Mouse (Mus musculus) embryo, embryonic 9.5 days (tissue): ENCODE results near the gene Slc6a4.
A peak's percentile ranks its signal among the peaks of the same experiment; 100 is the strongest.

Source experiments
- DNase-seq: peaks from one replicate; pipeline ENCODE4 v3.0.0-alpha.2; 2017; ENCODE audit errors: extremely low spot score

Slc6a4 gene

DNA sequence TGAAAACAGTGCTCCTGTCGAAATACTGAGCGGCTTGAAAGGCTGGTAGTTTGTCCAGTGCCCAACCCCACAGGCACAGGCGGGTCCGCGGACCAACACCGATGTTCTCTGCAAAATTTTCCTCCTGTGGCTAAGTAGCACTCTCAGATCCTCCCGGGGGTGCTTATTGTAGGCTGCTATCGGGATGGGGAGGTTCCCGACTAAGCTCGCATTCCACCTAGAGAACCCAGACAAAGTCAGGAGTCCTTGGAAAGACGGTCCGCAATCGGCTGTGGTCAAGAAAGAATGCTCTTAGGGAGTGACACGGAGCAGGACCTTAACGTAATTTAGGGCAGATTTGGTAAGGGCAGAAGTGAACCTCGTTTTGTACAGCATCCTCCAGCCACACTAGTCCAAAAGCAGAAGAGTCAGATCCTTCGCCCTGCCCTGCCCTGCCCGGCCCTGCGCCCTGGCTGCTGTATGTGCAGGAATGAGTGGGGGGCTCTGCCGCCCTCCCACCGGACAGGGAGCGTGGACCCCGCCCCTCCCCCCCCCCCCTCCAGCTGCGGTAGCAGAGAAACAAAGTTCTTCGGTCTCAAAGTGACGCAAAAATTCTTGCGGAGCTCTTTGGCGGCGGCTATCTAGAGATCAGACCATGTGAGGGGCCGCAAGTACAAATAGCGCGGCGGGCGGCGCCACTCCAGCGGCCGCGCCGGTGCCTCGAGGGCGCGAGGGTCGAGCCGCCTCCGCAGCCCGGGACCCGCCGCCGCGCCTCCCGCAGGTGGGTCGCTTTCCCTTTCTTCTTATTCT, at the start of gene Slc6a4:
Slc6a4 (plus strand) TSS at position 688 of the 789 bp plus-strand sequence.
- peak; percentile 61 for DNase-seq

GRCm38 (mm10) chr11:76953536-76953935, 44.9 kb upstream of the Slc6a4 start:
- no peak for DNase-seq

- DNase-seq: no peak
Observed at GRCm38 (mm10) chr11:76965703-76966102, 32.7 kb upstream of the Slc6a4 start.

GRCm38 (mm10) chr11:76970328-76970727, 28.1 kb upstream of the Slc6a4 start:
- no peak for DNase-seq

DNA sequence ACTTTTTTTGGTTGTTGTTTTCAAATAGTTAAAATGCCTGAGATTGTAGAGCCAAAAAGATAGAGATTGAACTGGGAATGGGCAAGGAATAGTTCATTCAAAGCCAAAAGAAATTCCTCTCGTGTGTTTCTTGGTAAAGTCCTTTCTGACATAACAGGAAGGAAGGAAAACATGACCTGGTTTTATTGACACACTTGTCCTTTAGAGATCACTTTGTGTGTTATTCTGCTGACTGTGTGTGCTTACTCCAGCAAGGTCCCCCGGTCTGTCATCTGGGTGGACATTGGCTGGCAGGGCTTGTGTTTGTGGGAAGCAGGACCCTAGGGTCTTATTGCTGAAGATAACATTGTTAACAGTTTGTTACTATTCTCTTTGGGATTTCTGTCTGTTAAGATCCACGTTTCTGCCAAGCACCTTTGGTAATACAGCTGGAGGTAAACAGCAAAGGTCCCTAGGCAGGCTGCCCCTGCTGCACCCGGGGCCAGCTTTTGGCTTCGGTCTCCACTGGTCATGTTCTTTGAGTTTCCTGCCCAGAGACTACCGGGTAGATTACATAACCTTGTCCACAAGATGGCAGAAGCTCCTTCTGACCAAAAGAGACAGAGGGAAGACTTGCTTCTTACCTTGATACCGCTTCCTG, 23.6 kb upstream of the Slc6a4 start:
- DNase-seq: no peak

- no peak for DNase-seq
Observed at GRCm38 (mm10) chr11:76981570-76982141, 16.7 kb upstream of the Slc6a4 start.

DNA sequence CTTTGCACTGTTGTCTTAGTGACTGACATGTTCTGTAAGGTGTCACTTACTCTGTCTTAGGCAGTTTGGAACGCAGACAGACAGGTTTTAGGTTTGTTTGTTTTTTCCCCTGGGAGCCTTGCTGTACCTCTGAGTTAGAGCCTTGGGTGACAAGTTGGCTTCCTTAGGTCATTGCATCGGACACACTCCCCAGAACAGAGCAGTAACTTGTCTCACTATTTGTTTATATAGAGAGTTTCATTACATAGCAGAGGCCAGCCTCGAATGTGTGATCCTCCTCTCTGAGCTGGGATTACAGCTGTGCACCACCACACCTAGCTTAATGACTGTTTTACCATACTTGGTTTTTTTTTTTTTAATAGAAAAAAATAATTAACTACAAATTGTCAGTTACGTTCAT, 16.0 kb upstream of the Slc6a4 start:
- no peak for DNase-seq

GRCm38 (mm10) chr11:76983641-76984040, 14.8 kb upstream of the Slc6a4 start:
- DNase-seq: no peak

DNA sequence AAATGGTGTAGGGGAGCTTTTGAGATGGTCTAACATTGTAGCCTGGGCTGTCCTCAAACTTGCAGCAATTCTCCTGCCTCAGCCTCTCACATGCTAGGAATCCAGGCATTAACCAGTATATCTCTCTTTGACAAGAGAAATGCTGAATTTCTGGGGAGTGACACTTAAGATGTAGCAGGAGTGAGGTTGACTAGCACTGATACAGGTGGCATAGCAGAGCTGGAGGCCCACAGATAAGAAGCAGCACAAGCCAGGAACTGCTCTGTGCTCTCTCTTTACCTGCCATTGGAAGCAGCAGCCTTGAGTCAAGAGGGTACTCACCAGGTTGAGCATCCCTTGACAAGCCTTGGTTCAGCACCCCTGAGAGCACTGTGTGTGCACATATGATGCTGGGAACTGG, 14.2 kb upstream of the Slc6a4 start:
- DNase-seq: no peak

DNA sequence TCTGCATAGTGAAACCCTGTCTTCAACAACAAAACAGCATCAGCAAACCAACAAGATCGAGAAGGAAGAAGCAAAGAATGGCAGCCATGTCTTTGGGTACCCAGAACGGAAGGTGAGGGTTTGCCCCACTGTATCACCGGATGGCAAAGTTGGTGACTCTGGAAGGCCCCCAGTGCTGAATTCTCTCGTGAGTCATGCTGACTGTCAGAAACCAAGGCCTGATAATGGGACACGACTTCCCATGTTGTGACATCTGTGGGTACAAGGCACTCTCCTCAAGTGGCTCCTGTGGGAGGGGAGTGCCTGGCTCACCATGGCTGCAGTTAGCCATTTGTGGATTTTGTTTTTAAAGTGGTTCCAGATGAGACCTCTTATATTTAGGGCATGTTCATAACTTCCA, 7.6 kb upstream of the Slc6a4 start:
- DNase-seq: no peak

- no peak for DNase-seq
Observed at GRCm38 (mm10) chr11:76992886-76993285, 5.5 kb upstream of the Slc6a4 start.

GRCm38 (mm10) chr11:76995966-76996672, 2.3 kb upstream of the Slc6a4 start:
- DNase-seq: no peak

DNA sequence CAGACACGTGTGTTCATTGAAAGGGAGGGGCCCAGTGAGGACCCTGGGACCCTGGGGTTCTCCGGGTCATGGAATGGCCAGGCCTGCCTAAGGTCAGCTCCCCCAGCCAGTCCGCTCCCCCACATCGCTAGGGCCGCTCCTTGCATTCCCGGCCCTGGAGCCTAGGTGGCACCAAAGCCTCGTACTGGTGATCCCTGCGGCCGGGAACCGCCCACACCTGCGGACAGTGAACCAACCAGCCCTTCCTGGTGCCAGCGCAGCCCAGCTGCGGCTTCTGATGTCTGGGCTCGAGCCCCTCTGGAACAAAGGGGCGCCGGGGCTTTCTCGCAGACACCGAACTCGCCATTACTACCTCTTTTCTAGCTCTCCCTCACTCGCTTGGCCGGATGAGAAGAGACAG, 1.1 kb upstream of the Slc6a4 start:
- peak; percentile 91 for DNase-seq

DNA sequence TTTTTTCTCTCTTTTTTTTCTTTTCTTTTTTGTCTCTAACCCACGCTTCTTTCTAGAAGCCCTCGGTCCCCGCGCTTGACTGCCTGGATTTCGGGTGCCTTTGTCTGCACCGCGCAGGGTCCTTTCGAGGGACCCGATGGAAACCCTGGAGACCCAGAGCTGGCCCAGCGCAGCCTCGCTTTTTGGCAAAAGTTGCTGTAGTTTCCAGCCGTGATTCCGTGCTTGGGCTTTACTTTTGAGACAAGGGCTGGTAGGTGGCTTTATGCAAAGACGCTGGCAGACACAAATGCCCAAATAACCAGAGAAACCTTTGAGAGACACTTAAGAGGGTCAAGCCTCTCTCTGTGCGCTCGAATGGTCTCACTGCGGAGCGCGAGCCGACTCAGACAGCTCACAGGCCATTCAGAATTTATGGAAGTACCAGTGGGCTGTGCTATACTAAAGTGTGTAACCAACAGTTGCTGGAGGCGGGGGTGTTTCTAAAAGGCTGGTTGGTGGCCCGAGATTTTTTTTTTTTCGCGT, 363 bp downstream of the Slc6a4 start:
- peak; percentile 58 for DNase-seq

GRCm38 (mm10) chr11:77000741-77001140, 2.3 kb downstream of the Slc6a4 start:
- DNase-seq: no peak

DNA sequence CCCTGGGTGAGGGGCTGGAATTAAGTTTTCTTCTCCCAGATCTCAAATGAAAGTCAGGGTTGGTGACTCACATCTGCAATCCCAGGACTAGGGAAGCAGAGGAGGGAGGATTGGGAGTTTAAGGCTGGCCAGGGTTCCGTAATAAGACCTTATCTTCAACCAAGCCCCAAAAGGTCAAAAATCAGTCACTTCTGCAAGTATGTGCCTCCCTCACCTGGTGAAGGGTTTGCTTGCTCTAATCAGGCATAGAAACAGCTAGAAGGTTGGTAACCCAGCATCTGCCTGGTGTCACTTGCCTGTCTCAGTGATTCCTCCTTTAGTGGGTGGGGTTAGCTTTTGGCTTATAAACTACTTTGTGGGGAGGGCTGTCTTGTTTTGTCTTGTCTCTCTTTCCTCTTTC, 4.0 kb downstream of the Slc6a4 start:
- DNase-seq: no peak

DNA sequence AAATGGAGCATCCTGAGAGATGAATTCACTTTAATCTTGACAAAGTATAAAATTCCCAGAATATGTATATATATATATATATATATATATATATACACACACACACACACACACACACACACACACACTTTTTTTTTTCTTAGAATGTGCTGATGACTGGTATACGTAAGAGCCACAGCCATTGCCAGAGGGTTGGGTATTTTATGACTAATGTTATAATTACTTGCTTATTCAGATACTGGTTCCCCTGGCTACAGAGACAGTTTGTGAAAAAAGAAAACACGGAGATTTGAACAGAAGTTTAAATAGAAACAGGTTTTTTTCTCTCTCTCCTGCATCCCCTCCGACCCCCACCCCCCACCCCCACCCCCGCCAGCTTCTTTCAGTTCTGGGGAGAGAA, 7.5 kb downstream of the Slc6a4 start:
- no peak for DNase-seq

GRCm38 (mm10) chr11:77006616-77007015, 8.2 kb downstream of the Slc6a4 start:
- DNase-seq: no peak

DNA sequence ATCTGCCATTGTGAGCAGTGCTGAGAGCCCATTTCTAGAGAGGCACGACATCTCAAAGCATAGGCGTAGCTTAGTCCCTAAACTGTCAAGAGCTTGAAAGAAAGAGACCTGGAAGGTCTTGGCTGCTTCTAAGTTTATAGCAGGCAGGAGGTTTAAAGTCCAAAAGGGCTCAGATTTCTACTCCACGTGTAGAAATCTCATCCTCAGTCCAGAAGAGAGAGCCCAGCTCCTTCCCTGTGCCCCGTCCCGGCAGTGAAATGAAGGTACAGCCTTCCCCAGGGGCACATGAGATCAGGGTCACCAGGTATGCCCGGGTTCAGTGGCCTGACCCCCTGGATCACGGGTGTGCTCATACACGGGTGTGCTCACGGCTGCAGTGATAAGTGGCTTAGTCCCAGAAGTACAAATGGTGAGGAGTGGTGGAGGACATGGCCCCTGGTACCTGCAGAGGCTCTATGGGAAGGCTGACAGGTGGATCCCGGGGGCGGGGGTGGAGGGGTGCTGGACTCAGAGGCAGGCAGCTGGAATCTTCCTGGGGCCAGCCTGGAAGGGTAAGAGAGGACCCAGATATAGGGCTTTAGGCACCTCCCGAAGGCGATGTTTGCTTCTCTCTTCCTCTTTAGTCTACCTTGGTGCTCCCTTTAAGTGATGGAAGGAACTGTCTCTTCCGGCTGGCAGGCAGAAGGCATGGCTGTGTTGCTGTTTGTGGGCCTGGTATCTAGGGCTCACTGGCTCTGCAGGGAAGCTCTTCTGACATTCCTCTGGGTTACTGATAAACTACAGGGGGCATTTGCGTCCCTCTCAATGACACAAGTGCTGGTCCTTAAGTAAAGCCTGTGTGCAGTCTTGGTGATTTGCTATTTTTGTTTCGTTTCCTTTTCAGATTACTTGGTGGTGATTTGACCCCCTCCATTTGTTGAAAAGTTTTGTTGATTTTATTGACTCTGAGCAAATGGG, 10.9 kb downstream of the Slc6a4 start:
- no peak for DNase-seq

- no peak for DNase-seq
Observed at GRCm38 (mm10) chr11:77010762-77011475, 12.5 kb downstream of the Slc6a4 start.
